Mouse (Mus musculus): Measurements from ENCODE around the gene Nkd1. TPM values are rescaled to one million over a fixed set of nuclear protein-coding genes. Genes with fewer than 3 reads are reported as not detected.

Gene Nkd1
- polyA plus RNA-seq, 2 experiments from 2014 or later = not detected

DNA sequence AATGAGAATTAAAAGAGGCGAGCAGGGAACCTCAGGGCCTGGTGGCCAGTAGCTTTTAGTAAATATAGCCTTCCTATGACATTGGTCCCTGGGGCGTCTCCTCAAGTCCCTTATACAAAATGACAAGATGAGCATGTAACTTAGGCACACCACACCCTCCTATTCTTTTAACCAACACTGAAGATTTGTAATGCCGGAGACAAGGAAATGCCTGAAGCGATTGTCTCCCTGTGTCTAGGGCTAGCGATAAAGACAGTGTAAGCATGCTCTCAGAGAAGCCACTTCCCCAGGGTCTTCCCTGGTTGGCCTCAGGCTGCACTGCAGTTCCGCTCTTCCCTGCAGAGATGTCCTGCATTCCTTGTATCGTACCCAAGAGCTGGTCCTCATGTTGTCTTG is 17.8 kb downstream of the Nkd1 start:
- ATAC-seq = no peak

DNA sequence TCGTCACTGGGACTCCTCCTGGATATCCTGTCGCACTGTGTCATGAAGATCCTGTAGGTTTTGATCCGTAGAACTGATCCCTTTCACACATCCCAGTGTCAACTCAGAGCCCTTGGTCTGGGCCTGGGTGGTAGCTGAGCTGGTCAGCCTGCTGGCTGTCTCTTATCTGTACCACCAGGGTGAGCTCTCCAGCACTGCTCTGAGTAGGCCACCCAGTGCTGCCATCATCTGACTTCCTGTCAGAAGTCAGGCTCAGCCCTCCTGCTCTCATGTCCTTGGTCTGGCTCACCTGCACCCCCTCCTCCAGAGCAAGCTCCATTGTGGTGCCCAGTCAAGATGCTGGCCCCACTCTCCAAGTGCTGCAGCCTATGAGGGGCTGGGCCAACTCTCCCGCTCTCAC is 18.8 kb downstream of the Nkd1 start:
- no peak for ATAC-seq

DNA sequence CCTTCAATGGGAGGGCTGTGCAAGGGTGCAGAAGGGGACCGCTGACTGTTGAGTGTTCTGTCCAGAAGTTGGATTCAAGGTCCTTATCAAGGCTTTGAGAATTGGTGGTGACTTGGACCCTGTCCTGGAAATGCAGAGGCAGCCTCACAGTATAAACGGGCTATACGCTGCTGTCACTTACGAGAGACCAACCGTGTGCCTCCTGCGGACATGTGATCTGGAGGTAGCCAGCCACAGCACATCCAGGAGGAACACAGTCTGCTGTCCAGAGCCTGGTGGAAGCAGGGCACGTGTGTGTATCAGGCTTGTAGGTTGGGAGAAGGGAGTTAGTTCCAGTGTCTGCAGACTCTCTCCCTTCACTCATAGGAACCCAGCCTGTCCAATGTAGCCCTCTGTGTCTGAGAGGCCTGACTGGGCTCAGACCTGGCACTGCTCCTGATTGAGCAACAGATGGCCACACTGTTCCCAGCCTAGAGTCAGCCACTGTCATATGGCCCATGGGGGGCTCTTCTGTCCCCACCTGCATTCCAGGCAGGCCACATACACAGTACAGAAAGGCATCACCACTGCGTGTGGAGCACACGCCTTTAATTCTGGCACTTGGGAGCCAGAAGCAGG is 21.6 kb downstream of the Nkd1 start:
- ATAC-seq = no peak

DNA sequence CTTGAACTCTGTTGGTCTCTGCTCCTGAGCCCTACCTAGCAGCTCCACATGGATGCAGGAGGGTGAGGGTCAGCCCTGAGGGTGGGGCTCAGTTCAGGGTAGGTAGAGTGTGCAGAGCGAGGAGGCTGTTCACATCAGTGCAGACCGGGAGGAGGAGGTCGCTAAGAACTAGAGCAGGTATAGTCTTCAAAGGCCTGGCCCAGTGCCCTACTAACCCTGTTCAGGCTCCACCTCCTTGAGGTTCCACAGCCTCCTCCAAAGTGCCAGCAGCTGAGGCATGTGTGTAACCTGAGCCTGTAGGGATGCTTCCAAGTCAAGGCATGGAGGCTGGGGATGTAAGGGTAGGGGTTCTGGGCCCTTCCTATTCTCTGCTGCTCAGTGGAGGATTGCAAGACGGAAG is 23.5 kb downstream of the Nkd1 start:
- no peak for ATAC-seq

DNA sequence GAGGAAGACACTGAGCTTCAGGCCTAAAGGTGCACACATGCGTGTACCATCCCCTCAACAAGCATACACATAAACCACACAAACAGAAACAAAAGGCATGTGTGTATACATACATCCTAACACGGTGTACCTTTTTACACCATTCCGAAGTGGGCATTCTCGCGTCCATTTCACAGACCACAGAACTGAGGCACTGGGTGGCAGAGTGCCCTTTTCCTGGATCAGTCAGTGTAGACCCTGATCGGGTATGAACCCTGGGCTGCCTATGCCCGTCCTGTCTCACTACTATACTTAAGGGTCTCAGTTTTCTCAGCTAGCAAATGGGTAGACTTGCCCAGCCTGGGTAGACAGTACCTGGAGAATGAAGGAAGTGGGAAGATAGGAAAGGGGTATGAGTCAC is 24.3 kb downstream of the Nkd1 start:
- no peak for ATAC-seq

DNA sequence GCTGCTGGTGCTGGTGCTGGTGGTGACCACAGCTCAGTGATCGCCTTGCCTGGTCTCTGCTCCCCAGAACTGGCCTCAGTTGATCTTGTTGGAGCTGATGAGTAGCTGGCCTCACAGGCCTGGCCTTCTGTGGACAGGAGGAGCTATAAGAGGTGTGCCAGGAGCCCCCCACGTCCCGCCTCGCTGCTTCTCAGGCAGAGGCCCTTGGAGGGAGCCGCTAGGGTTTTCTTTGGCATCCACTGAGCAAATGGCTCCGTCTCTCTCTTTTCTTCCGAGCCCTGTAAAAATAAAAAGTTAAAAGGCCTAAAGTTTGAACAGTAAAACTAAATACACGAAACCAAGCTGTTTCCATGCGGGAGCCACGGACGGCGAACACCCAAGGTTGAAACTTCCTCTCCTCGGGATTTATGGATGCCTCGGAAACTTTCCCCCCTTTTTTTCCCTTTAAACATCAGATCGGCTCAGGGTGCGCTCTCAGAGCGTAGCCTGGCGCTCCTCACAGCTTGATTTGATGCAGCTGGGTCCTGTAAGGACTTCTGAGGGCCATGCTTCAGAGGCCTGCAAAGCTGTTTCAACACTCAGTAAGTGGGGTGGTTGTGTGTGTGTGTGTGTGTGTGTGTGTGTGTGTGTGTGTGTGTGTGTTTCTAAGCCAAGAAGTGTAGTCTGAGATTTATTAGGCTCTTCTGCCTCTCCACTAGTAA is 25.0 kb downstream of the Nkd1 start:
- no peak for ATAC-seq

DNA sequence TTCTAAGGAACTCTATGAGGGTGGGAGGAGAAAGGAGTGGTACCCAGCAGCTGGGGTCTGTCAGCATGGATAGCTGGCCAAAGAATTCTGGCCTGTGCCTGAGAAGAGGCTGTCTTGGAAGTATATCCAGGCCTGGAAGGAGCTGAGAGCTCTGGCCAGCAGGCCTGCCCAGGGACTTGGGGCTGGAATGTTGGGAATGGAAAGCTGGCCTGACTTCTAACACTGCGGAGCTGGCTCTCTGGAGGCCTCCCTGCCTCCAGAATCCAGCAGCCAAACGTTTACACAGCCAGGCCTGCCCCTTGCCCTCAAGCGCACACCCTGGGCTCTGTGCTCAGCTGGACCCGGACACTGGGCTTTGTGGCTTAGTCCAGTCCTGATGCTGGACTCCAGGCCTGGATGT is 34.5 kb downstream of the Nkd1 start:
- no peak for ATAC-seq

DNA sequence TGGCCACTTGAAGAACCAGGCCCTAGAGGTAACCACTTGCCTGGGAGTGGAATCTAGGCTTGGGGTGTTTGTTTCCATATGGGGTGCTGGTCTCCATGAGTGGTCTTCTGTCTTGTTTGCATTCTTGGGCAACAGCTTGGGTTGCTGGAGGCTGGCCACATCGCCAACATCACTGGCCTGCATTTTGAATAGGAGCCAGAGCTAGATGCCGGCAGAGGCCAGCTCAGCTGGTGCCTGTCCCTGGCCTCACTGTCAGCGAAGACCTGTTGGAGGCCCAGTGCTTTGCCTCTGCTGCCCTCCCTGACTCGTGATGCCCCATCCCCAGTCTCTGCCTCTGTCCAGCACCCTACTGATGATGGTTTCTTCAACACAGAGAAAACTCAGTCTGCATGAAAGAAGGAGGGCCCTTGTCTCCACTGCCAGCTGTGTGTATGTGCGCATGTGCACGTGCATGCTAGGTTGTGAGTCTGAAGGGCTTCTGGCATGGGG is 38.9 kb downstream of the Nkd1 start:
- ATAC-seq = no peak

DNA sequence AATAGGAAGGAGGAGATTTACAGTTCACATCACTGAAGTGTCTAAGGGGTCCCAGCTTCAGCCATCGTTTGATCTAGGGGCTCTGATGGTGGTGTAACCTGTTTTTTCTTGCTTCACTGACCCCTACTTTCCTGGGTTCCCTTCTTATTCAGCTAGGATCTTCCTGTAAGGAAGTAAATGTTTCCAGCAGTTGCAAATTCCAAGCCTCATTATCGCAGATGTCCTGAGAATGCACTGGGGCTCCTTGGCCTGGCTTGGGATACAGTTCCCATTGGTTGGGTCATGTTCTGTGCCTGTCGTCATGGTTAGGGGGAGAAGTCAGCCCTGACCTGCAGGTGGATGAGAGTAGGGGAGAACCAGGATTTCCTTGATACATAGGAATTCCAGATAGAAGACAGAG is 40.2 kb downstream of the Nkd1 start:
- no peak for ATAC-seq

DNA sequence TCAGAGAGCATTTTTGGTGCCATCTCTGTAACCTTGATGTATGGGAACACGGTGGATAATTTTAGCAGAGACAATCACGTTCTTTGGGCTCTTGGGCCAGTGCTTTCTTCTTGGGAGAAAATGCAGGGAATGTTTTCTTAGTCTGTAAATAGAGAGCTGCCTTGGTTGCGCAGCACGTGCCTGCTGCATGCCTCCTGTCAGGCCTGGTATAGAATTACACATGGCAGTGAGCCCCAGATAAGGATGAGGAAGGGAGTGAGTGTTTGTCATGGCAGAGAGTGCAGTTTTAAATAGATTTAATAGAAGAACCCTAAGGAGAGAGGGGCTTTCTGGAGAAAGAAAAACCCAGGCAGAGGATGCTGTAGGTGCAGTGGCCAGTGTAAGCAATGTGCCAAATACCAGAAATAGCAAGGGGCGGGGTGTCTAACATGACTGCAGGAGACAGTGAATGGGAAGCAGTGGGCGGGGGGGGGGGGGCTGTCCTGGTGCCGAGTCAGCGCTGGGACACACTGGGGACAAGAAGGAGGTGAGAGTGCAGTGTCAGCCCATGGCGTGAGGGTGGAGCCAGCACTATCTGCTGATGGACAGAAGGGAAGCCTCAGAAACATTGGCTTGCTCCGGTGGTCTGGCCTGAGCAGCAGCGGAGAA is 43.2 kb downstream of the Nkd1 start:
- no peak for ATAC-seq

DNA sequence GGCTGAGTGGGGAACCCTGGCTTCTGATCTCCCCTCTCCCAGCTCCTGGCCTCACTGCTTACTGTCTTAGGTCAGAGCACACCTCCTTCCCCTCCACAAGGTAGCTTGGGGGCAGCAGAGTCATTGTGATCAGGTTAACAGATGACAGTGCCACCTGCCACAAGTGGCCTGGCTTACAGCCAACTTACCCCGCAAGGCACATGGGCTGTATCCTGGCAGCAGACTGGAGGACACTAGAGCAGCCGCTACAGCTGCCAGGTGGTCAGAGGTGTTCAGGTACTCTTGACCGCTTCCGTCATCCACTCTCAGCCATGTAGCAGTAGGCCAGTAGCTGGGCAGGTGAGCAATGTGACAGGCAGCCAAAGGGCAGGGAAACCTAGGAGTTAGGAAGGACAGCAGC is 45.0 kb downstream of the Nkd1 start:
- ATAC-seq = no peak

DNA sequence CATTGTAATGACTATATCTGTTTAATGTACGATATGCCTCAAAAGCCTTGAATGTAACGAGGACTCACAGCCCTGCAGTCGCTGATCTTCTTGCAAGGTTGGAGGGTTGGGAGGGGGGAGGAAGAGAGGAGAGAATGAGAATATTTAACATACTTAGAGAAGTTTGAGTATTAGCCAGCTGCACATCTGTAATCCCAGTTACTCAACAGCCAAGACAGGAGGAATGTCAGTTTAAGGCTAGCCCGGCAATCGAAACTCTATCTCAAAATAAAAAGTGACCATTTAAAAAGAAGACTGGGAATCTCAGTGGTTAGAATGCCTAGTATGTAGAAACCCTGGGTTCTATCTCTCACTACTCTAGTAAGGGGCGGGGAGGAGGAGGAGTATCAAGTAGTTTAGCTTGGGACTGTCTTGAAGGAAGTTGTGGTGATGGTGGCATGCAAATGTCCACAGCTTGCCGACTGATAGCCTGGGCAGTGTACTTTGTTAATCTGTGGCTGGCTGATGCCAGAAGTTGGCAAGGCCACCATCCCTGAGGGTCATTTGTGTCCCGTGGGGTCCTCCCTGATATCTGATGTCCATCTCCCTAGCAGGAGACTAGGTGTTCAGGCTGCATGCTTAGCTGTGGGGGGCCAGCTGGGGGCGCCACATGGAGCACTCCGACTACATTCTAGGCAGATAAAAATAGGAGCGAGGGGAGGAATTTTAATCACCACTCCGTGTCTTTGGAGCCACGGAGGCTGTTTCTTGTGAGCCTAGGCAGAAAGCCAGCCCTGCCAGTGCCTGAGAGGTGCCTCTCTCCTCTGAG is 46.4 kb downstream of the Nkd1 start:
- ATAC-seq = no peak

DNA sequence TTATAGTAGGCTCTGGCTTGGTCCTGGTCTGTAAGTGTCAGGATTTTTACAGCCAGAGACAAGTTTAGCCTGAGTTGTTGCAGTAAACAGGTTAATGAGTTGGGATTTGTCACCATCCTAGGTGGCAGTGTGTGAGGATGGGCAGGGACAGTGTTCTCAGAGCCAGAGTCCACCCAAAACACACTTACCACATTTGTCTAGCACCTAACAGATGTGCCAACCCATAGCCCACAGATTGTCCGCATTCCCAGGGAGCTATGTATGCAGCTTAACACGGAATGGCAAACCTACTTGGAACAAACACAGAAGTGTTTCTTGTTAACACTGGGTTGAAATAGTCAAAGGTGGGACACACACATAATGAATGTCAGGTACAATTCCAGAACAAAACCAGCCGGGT is 47.1 kb downstream of the Nkd1 start:
- no peak for ATAC-seq

DNA sequence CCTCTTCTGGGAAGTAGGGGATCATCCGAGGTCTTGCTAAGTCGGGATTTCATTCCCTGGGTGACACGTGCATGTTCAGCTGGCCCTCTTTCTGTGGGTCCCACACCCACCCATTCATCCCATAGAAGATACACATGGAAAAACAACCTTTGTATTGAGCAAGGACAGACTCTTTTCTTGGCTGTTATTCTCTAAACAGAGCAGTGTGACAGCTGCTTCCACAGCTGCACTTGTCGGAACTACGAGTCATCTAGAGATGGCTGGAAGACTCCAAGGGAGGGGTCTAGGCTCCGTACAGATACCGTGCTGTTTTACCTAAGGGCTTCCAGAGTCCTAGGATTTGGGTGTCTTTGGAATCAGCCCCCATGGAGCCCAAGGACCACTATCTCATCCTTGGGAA is 48.2 kb downstream of the Nkd1 start:
- no peak for ATAC-seq

DNA sequence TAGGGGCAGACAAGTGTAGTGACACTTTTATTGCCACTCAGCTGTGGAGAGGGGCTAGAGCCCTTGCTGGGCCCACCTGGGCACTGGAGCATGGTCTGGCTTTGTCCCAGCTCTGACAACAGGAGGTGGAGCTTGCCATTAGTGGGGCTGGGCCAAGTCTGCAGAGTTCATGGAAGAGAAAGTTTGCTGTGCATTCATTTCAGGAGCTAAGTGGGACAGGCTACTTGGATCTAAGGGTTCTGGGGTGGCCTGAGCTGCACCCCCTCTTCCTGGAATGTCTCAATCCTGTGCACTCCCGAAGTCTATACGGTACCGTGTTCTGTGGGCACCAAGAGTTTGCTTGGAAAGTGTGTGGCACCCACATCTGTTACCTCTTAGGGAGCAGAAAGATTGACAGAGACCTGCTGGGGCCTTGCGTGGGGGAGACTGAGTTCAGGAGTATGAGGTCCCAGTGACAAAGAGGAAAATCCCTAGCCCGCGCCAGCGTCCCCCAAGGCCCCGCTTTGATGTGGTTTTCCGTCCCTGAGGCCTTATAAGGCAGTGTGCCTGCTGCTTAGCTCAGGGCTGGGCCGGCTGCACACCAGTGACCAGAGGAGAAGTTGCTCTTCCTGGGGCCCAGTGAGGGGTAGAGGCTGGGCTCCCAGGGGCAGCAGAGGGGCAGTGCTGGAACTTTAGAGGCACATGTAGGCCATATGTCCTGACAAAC is 49.3 kb downstream of the Nkd1 start:
- no peak for ATAC-seq

DNA sequence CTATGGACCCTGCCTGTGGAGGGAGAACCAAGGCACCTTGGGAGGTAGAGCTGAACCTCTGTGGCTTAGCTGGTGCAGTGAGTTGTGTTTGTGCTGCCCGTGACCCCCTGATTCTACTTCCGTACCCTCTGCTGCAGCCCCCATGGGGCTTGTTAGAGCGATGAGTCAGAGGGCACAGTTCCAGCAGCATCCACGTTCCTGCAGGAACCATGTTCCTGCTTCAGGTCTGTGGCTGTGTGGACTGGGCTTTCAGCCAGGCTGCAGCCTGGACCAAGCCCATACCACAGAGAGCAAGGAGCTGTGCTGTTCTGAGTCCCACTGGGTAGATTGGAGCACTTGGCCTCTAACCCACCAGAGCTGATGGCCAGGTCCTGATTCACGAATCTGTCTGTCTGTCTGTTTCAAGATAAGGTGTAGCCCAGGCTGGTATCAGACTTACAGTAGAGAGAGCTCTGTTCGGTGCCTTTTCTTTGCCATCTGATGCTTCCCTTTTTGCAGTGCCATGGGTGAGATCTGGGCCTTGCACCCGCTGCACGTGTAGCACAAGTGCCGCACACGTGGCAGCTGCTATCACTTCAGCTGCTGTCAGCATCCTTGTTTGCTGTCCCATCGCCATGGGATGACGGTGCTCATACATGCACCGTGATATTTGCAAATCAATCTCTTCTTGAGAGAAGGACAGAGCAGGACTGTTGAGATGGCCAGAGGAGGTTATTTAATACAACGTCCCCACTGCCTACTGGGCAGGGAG is 50.5 kb downstream of the Nkd1 start:
- no peak for ATAC-seq

DNA sequence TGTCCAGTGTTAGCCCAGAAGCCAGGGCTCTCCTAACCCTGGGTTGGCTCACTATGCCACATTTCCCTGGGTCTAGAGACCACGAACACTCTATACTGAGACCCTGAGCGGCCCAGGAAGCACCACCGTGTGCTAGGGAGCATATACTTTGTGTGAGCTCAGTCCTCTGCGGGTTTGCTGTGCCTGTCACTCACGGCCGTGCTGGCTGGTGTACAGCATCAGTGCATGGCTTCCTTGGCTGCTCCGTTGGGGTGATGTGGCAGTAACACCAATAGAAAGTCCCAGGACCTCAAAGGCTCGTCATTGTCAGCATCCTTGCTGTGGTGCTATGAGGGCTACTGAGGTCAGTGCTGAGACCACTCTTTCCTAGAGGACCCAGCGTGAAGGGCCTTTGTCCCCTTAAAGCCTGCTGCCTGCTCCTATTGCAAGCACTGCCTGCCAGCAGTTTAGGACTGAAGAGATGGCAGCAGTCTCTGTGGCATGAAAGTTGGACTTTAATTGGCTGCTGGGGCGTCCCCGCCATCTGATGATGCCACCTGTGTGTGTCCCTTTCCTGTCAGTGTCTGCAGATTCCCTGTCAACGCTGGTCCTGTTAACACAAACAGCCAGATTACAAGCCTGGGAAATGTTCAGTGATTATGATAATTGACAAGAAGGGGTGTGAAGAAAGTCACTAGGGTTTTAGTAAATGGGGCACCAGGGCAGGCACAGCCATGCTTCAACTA is 51.2 kb downstream of the Nkd1 start:
- ATAC-seq = no peak

DNA sequence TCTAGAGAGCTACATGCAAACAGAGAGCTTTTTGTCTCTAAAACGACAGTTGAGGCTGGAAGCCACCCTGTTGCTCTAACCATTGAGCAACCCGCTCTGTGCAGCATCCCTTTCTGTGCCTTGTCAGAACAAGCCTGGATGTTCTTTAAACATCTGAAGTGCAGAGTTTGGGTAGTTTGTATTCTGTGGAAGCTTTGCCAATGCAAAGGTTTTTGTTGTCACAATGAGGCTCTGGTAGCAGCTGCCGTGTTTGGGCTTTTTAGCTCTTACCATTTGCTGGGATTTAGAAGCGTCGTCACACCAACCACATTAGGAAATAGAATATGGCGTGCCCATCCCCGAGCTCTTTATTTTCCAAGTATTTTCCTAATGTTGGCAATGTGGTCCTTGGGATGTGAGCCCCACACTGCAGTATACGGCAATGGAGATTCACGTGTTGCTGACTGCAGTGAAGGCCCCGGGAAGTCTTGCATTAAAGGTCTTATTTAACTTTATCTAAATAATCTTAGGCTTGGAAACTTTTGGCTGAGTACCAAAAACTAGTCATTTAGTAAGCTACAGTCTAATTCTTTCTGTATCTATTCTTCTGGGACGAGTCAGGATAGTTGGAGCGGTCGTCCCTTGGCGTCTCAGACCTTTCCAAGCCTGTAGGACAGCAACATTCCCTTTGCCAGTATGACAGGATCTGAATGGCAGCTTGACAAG is 51.9 kb downstream of the Nkd1 start:
- ATAC-seq = no peak

DNA sequence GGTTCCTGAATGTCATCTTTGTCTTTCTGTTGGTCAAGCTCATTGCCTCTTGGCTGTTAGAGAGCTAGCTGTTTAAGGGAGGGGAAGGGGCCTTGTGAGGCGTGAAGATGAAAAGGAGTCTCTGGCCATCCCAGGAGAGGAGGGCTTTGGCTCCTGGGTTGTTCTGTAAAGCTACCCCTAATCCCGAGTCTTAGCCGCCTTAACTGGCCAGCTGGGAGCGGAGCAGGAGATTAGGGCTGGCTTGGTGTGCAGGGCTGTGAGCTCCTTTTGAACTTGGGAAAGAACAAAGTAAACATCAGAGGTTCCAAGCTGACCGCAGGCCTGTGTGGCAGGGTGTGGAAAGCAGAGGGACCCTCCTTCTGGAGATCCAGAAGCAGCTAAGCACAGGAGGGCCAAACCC is 53.8 kb downstream of the Nkd1 start:
- ATAC-seq = no peak

DNA sequence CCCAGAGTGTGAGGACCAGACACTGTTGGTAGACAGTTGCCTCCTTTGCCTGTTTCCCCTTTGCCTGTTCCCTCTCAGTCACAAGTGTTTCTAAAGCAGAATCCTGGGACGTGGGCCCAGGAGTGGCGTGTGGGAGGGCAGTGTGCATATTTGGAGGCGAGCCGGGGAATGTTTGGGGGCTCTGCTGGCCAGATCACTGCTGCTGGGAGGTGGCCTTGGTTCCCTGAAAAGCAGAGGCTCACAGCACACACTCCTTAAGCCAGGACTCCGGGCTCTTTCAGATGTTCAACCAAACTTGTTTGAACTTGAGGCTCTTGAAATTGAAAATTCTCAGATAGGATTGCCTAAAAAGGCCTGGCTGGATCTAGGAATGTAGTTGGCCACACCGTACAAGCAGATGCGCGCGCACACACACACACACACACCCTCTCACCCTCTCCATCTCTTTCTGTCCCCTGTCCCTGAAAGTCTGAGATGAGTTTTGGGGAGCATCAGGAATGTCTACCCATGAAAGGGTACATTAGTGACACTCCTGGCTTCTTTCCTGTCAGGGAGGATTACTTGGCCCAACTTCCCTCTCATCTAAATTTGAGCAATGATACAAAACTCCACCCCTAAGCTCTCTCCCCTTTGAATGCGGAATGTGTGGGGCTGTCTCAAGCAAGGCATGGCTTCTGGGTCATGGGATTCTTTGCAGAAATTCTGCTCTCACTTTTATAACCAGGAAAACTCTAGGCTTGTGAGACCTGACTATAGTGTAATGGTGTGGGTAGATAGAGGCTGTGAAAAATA is 55.4 kb downstream of the Nkd1 start:
- ATAC-seq = no peak

All from CD4-positive, CD25-positive, alpha-beta regulatory T cell, adult 4 months (primary cell).